Mouse (Mus musculus) lung, adult 2 months (tissue): ENCODE data around the gene Sult5a1.

Experiments used
- CTCF ChIP-seq: fragments of 200-500 bp; IDR thresholded peaks from 2 replicates; pipeline ENCODE4 v1.5.1; 2011; ENCODE audit warnings: mild to moderate bottlenecking, low read length, control low read depth; ENCODE audit not compliant: insufficient read depth
- POLR2A ChIP-seq: fragments of 200-500 bp; IDR thresholded peaks from 2 replicates; pipeline ENCODE4 v1.6.1; 2011; ENCODE audit warnings: low read depth, mild to moderate bottlenecking, control low read depth, low read length, borderline replicate concordance; ENCODE audit errors: extremely low read depth

DNA sequence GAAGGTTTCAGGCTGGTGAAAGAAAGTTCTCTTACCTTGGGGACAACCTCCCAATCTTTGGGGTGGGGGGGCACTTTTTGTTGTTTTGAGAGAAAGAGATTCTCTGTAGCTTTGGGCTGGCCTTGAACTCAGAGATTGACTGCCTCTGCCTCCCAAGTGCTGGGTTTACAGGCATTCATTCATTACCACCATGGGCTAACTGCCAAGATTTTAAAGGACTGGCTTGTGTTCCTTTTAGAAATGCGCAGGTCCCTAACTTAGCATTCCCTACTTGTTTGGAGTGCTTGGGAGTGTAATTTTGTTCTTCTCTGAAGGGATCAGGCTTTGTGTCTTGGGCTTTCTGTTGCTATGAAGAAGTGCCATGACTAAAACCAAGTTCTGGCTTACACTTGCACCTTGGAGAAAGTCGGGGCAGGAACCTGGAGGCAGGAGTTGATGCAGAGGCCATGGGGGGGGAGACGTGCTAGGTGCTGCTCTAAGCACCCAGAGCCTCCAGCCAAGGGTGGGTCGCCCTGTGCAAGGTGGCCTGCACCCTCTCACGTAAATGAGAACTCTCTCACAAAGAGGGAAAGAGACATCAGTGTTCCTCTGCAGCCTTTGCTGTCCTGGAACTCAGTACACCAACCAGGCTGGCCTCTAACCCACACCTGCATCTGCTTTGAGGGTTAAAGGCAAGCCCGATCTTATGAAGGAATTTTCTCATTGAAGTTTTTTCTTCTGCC, 53.9 kb downstream of the Sult5a1 start:
- no peak for TF ChIP-seq CTCF
- TF ChIP-seq POLR2A, result no peak
